Mouse (Mus musculus) heart, embryonic 14.5 days (tissue): ENCODE data around the gene Abca15. TPM values are rescaled to one million over a fixed set of nuclear protein-coding genes. Genes with fewer than 3 reads are reported as not detected.
A peak's percentile ranks its signal among the peaks of the same experiment; 100 is the strongest.
"Not testable (repeated sequence)": the region's sequence is repeated elsewhere in the genome, so short reads cannot be mapped to it uniquely, and the experiment has no call there.

Source experiments
- ATAC-seq: fragments of 200-750 bp; cut with Nextera tagmentation; 2 replicates; pipeline ENCODE4 v1.8.0; 2017; ENCODE audit warnings: low read depth, moderate TSS enrichment; ENCODE audit not compliant: insufficient number of reproducible peaks, insufficient read depth, low FRiP score
- H3K27ac ChIP-seq, 2 experiments: fragments of 200-500 bp in 1 of 2; fragments of 300-500 bp in 1 of 2; sonication (generic) in 1 of 2; replicated peaks in 1 of 2; 2 replicates each; pipeline ENCODE4 v1.5.1; 2012 to 2014; ENCODE audit warnings: low read depth in 2 of 2, low read length in 2 of 2, control low read depth in 1 of 2, mild to moderate bottlenecking in 1 of 2, mixed read lengths in 1 of 2; ENCODE audit not compliant: control insufficient read depth in 1 of 2, insufficient read depth in 1 of 2
- H3K27me3 ChIP-seq: fragments of 300-500 bp; sonication (generic); 2 replicates; pipeline ENCODE4 v1.6.1; 2014; ENCODE audit warnings: mild to moderate bottlenecking, low read length, control low read depth; ENCODE audit not compliant: control insufficient read depth, insufficient read depth
- H3K36me3 ChIP-seq: fragments of 300-500 bp; sonication (generic); 2 replicates; pipeline ENCODE4 v1.6.1; 2014; ENCODE audit warnings: mild to moderate bottlenecking, control low read depth, low read length, mixed read lengths; ENCODE audit not compliant: control insufficient read depth, insufficient read depth
- H3K4me1 ChIP-seq, 2 experiments: fragments of 200-500 bp in 1 of 2; fragments of 300-500 bp in 1 of 2; sonication (generic) in 1 of 2; 2 replicates each; pipeline ENCODE4 v1.6.1; 2012 to 2014; ENCODE audit warnings: low read length in 2 of 2, control low read depth in 1 of 2, mixed read lengths in 1 of 2; ENCODE audit not compliant: control insufficient read depth in 2 of 2, insufficient read depth in 2 of 2
- H3K4me2 ChIP-seq: fragments of 300-500 bp; sonication (generic); 2 replicates; pipeline ENCODE4 v1.6.1; 2014; ENCODE audit warnings: mild to moderate bottlenecking, low read length
- H3K4me3 ChIP-seq, 2 experiments: fragments of 200-500 bp in 1 of 2; fragments of 300-500 bp in 1 of 2; sonication (generic) in 1 of 2; 2 replicates each; pipeline ENCODE4 v1.5.1; 2012 to 2014; ENCODE audit warnings: low read length in 2 of 2, mild to moderate bottlenecking in 2 of 2, control low read depth in 1 of 2, low read depth in 1 of 2, moderate library complexity in 1 of 2; ENCODE audit not compliant: control insufficient read depth in 1 of 2, insufficient read depth in 1 of 2
- H3K9ac ChIP-seq: fragments of 300-500 bp; sonication (generic); 2 replicates; pipeline ENCODE4 v1.6.1; 2014; ENCODE audit warnings: mild to moderate bottlenecking, low read length
- H3K9me3 ChIP-seq: fragments of 300-500 bp; sonication (generic); 2 replicates; pipeline ENCODE4 v1.6.1; 2016; ENCODE audit warnings: low read length, control low read depth; ENCODE audit not compliant: control insufficient read depth
- whole genome bisulfite sequencing: fragments of 180-500 bp; shearing (Covaris S2); extraction: QIAGEN DNeasy Blood & Tissue Kit; methylation state at CpG from one replicate; pipeline ENCODE4 v1.1.7; 2014; 5-methylcytosine and 5-hydroxymethylcytosine counted together
- polyA plus RNA-seq: library from polyadenylated mRNA; unstranded; fragments of >200 nt; fragmentation: Nextera tagmentation; extraction: Ambion mirVana; gene quantifications from 2 replicates; pipeline ENCODE4 v1.2.1, GENCODE M21; 2014

The Abca15 gene
- polyA plus RNA-seq = not detected in 2 replicates

DNA sequence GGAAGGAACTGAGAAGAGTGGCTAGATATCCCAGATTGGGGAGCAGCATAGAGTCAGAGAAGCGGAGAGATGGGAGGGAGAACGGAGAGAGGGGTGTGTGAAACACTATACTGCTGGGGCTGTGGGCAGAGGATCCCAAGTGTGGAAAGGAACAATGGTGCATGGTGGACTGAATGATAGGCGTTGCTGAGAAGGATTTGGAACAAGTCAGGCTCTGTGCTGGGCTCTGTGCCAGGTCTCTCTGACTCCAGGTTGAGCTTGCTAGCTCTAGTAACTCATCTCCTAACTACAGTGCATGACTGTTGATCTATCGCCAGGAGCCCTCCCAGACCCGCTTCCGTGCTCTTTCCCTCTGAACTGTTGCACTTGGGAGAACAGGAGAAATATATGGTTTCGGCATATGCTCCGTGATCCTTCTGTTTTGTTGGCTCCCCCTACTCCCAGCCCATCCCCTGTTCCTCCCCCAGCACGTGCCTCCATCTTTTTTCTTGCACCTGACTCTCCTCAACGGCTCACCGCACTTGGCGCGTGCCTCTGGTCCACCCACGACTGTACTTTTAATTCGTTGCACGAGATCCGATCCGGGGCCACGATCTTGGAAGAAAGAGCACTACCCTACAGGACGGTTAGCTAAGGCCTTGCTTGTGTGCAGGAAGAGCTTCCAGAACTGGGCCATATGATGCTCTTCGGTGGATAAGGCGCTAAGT, at the start of gene Abca15:
Gene Abca15, plus strand, starts transcription at position 584 of the 707 bp plus-strand sequence.
- Histone ChIP-seq H3K4me3 (peak within 1 kb of the TSS in 1 of 2 experiments; percentile 27; a peak in 2 of 4 replicates), H3K27me3 (no peaks in the 10 kb centered on the region), H3K9me3 (no peaks in the 10 kb centered on the region), H3K27ac (no peak within 1 kb of the TSS), H3K9ac (no peak within 1 kb of the TSS), H3K4me1 (no peaks in the 10 kb centered on the region), H3K36me3 (no peaks in the 10 kb centered on the region), H3K4me2 (peak within 1 kb of the TSS; percentile 64)
- WGBS = 78% methylated on average over 22 of the region's 22 CpGs
- ATAC-seq = no peak

DNA sequence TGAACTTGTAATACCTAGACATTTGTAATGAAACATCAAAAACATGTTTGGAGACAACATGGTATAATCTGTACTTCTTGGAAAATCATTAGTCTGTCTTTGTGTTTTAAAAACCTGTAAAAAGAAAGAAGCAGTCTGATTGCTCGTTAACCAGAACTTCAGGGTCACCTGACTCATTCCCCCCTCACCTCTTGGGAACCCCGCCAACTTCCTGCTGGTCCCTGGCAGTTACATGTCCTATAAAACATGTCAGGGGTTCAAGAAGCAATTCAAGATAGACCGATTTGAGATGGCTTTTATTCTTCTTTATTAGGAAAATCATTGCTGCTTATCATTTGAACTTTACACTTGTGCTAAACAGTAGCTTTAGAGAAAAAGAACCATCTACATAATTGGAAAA, 43.2 kb upstream of the Abca15 start:
- Histone ChIP-seq H3K4me1 (no peaks in the 10 kb centered on the region), H3K36me3 (no peaks in the 10 kb centered on the region), H3K27me3 (no peaks in the 10 kb centered on the region), H3K9me3 (no peaks in the 10 kb centered on the region), H3K4me2 (no peak overlapping the region), H3K9ac (no peak overlapping the region), H3K4me3 (no peak overlapping the region), H3K27ac (no peak overlapping the region)
- 61% methylated on average over 3 of the region's 3 CpGs for WGBS
- no peak for ATAC-seq

DNA sequence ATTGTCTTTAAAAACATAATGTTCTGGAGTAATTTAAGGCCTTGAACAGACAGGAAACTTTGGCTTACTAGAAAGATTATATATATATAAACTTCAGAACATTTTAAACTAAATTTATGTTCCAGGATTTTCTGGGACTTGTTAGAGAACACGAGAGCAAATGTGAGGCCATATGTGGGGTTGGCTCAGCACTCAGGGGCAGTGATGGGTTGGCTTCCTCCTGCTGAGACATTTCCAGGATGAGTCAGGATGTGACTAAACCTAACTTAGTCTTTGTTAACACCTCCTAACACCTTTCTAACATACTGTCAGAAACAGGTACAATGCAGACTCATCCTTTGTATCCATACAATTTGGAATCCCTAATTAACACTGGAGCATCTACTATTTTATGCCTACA, 12.4 kb upstream of the Abca15 start:
- no peaks in the 10 kb centered on the region for H3K4me1 ChIP-seq
- H3K9ac ChIP-seq = no peak overlapping the region

DNA sequence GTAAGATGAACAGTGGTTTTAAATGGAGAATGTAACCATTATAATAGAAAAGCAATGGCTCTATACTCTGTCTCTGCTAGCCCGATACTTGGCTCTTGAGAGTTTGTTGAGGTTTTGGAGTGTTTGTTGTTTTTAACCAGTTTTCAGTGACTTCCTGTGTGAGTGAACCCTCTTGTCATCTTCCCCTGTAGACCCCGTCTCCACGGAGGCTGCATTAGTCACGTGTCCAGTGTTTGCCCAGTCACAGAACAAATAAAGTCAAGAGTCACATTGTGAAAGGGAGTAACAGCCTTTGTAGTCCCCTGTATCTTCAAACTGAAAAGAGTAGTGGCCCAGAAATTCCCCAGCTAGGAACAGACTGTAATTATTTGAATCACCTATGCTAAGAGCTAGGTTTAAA, 5.5 kb upstream of the Abca15 start:
- no peaks in the 10 kb centered on the region for H3K9me3 ChIP-seq
- whole genome bisulfite sequencing = 50% methylated on average over 4 of the region's 4 CpGs
- H3K9ac ChIP-seq = no peak overlapping the region
- H3K4me3 ChIP-seq = no peak overlapping the region
- no peak overlapping the region for H3K27ac ChIP-seq
- no peak overlapping the region for H3K4me2 ChIP-seq
- no peaks in the 10 kb centered on the region for H3K4me1 ChIP-seq
- ATAC-seq = no peak
- no peaks in the 10 kb centered on the region for H3K36me3 ChIP-seq
- H3K27me3 ChIP-seq = no peaks in the 10 kb centered on the region

More for the DNA sequence above, 12.4 kb upstream of the Abca15 start:
- Histone ChIP-seq H3K4me2 (no peak overlapping the region), H3K36me3 (no peaks in the 10 kb centered on the region), H3K27me3 (no peaks in the 10 kb centered on the region), H3K4me3 (no peak overlapping the region), H3K27ac (no peak overlapping the region), H3K9me3 (no peaks in the 10 kb centered on the region)
- WGBS = 45% methylated on average over 1 of the region's 1 CpGs
- ATAC-seq = no peak

DNA sequence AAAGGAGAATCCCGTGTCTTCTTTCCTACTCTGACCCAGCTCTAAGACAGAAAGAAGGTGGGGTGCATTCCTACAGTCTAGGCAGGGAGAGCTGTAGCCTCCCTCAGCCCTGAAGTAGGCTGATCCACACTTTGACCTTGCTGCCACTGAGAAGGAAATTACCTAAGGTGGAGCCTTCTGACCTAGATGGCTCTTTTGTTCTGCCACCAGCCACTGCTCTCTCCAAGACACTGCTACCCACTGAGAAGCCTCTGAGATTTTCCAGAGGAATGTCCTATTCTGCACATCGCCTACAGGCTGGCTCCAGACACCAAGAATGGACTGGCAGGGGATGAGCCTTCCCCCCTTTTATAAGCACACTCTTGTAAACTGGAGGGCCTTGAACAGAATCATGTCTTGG, 2.6 kb upstream of the Abca15 start:
- ATAC-seq, H3K4me3 ChIP-seq, H3K4me1 ChIP-seq, H3K9ac ChIP-seq, H3K4me2 ChIP-seq, H3K27me3 ChIP-seq, H3K9me3 ChIP-seq, H3K27ac ChIP-seq, H3K36me3 ChIP-seq: not testable (repeated sequence)
- 65% methylated on average over 2 of the region's 2 CpGs for WGBS

DNA sequence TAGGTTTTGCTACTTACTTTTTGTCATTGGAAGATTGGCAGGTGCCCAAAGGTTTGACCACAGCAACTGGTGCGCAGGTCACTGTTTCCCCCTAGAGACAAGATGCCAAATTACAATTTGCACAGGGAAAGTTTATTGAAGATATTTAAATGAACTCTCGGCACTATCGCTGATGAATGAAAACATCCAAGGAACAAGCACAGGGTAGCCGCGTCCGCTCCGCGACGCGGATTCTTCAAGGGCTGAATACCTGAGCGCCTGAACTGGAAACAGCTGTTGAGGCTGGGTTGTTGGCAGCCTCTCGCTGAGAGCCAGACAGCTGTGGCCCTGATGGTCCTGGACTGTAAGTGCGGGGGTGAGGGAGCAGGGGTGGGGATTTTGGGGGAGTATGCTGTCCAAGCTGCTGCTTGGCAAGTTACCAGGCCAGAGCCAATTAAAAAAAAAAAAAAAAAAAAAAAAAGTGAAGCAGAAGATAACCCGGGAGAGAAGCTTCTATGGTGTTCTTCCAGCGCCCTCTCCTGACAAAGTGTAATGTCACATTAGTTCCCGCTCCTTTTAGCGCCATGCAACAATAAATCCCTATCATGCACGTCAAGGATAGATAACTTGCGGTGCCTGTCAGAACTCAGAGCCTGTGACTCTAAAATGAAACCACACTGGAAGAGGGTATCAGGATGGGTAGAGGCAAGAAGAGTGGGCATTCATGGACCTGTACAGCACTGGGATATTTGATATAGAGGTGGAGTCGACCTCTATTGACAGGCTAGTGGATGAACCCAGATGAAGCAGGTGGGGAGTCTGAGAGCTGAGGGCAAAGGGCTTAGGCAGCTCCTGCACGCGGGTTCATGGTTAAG, 1.0 kb upstream of the Abca15 start:
- 22% methylated on average over 22 of the region's 22 CpGs for whole genome bisulfite sequencing
- Histone ChIP-seq H3K4me2 (peak overlapping the region; percentile 64), H3K36me3 (no peaks in the 10 kb centered on the region), H3K9me3 (no peaks in the 10 kb centered on the region), H3K4me1 (no peaks in the 10 kb centered on the region), H3K4me3 (peak overlapping the region; percentile 16 to 27), H3K9ac (no peak overlapping the region; the same call in 1 of the 2 replicates), H3K27ac (no peak overlapping the region), H3K27me3 (no peaks in the 10 kb centered on the region)
- no peak; the same call in none of the 2 replicates for ATAC-seq

DNA sequence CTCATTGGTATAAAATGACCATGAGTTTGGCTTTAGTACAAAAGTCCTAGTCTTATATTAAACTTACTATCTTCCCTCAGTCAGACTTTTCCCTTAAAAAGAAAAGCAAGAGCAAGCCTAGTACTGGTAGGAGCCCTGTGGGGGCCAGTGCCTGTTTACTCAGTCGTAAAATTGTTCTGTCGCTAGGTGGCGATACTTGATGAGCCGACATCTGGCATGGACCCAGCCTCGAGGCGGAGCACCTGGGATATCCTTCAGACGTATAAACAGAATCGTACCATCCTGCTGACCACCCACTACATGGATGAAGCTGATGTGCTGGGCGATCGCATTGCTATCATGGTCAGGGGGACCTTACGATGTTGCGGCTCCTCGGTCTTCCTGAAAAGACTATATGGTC, 32.7 kb downstream of the Abca15 start:
- Histone ChIP-seq H3K27ac (no peak overlapping the region), H3K9me3 (no peaks in the 10 kb centered on the region), H3K27me3 (no peaks in the 10 kb centered on the region), H3K4me3 (no peak overlapping the region), H3K4me1 (no peaks in the 10 kb centered on the region), H3K9ac (no peak overlapping the region), H3K4me2 (no peak overlapping the region), H3K36me3 (no peaks in the 10 kb centered on the region)
- ATAC-seq = no peak
- 35% methylated on average over 13 of the region's 13 CpGs for WGBS
